Mouse (Mus musculus): ENCODE results near the gene Nt5c1a.
"Not testable (repeated sequence)": the region's sequence is repeated elsewhere in the genome, so short reads cannot be mapped to it uniquely, and the experiment has no call there.

The Nt5c1a gene

GRCm38 (mm10) chr4:123201186-123202093 lies at the start of gene Nt5c1a:
Gene Nt5c1a (plus strand): TSS chr4:123201504.
- DNase-seq (ENCODE audit: low read depth, low spot score), result no peak

- no peak for DNase-seq (ENCODE audit: low read depth, low spot score)
Measured at GRCm38 (mm10) chr4:123152003-123152402, 49.3 kb upstream of the Nt5c1a start.

GRCm38 (mm10) chr4:123152976-123153375 lies 48.3 kb upstream of the Nt5c1a start:
- DNase-seq (ENCODE audit: low read depth, low spot score), result peak; percentile 85

GRCm38 (mm10) chr4:123155004-123155403 lies 46.3 kb upstream of the Nt5c1a start:
- DNase-seq (ENCODE audit: low read depth, low spot score), result no peak

- DNase-seq (ENCODE audit: low read depth, low spot score), result no peak
Measured at GRCm38 (mm10) chr4:123155427-123155826, 45.9 kb upstream of the Nt5c1a start.

GRCm38 (mm10) chr4:123155840-123156239 lies 45.5 kb upstream of the Nt5c1a start:
- DNase-seq (ENCODE audit: low read depth, low spot score), result no peak

- no peak for DNase-seq (ENCODE audit: low read depth, low spot score)
Measured at GRCm38 (mm10) chr4:123160571-123160970, 40.7 kb upstream of the Nt5c1a start.

GRCm38 (mm10) chr4:123161251-123161650 lies 40.1 kb upstream of the Nt5c1a start:
- DNase-seq (ENCODE audit: low read depth, low spot score), result not testable (repeated sequence)

GRCm38 (mm10) chr4:123162305-123162917 lies 38.9 kb upstream of the Nt5c1a start:
- no peak for DNase-seq (ENCODE audit: low read depth, low spot score)

- DNase-seq (ENCODE audit: low read depth, low spot score), result peak; percentile 71
Measured at GRCm38 (mm10) chr4:123164157-123164556, 37.1 kb upstream of the Nt5c1a start.

- DNase-seq (ENCODE audit: low read depth, low spot score), result no peak
Measured at GRCm38 (mm10) chr4:123171811-123172210, 29.5 kb upstream of the Nt5c1a start.

- DNase-seq (ENCODE audit: low read depth, low spot score), result no peak
Measured at GRCm38 (mm10) chr4:123182328-123183238, 18.7 kb upstream of the Nt5c1a start, which contains the start of gene Hpcal4. Gene Hpcal4 (plus strand): TSS chr4:123183227.

- peak; percentile 95 for DNase-seq (ENCODE audit: low read depth, low spot score)
Measured at GRCm38 (mm10) chr4:123183239-123184056, 17.9 kb upstream of the Nt5c1a start.

- no peak for DNase-seq (ENCODE audit: low read depth, low spot score)
Measured at GRCm38 (mm10) chr4:123184816-123185215, 16.5 kb upstream of the Nt5c1a start.

- DNase-seq (ENCODE audit: low read depth, low spot score), result peak; percentile 92
Measured at GRCm38 (mm10) chr4:123192336-123192735, 9.0 kb upstream of the Nt5c1a start.

GRCm38 (mm10) chr4:123193791-123194190 lies 7.5 kb upstream of the Nt5c1a start:
- DNase-seq (ENCODE audit: low read depth, low spot score), result no peak

- no peak for DNase-seq (ENCODE audit: low read depth, low spot score)
Measured at GRCm38 (mm10) chr4:123196695-123197094, 4.6 kb upstream of the Nt5c1a start.

GRCm38 (mm10) chr4:123200771-123201185 lies 526 bp upstream of the Nt5c1a start:
- no peak for DNase-seq (ENCODE audit: low read depth, low spot score)

- DNase-seq (ENCODE audit: low read depth, low spot score), result no peak
Measured at GRCm38 (mm10) chr4:123202094-123202420, 753 bp downstream of the Nt5c1a start.

GRCm38 (mm10) chr4:123207337-123207736 lies 6.0 kb downstream of the Nt5c1a start:
- DNase-seq (ENCODE audit: low read depth, low spot score), result no peak

- no peak for DNase-seq (ENCODE audit: low read depth, low spot score)
Measured at GRCm38 (mm10) chr4:123210996-123211395, 9.7 kb downstream of the Nt5c1a start.
